Mouse (Mus musculus) limb, embryonic 15.5 days (tissue): ENCODE measurements around the gene Mrpl33. TPM values are rescaled to one million over a fixed set of nuclear protein-coding genes. Genes with fewer than 3 reads are reported as not detected.

Experiments used
- ATAC-seq: fragments of 200-750 bp; cut with Nextera tagmentation; 2 replicates; pipeline ENCODE4 v1.8.0; 2017; ENCODE audit warnings: low read depth, moderate TSS enrichment; ENCODE audit not compliant: insufficient number of reproducible peaks, low FRiP score, low TSS enrichment
- H3K27ac ChIP-seq: fragments of 300-500 bp; sonication (generic); 2 replicates; pipeline ENCODE4 v1.5.1; 2015; ENCODE audit warnings: moderate library complexity, mild to moderate bottlenecking, inconsistent platforms
- H3K27me3 ChIP-seq: fragments of 300-500 bp; sonication (generic); 2 replicates; pipeline ENCODE4 v1.6.1; 2015; ENCODE audit warnings: inconsistent platforms
- H3K36me3 ChIP-seq: fragments of 300-500 bp; sonication (generic); 2 replicates; pipeline ENCODE4 v1.6.1; 2015; ENCODE audit warnings: inconsistent platforms
- H3K4me1 ChIP-seq: fragments of 300-500 bp; sonication (generic); 2 replicates; pipeline ENCODE4 v1.6.1; 2015; ENCODE audit warnings: inconsistent platforms
- H3K4me2 ChIP-seq: fragments of 300-500 bp; sonication (generic); 2 replicates; pipeline ENCODE4 v1.6.1; 2015; ENCODE audit warnings: mild to moderate bottlenecking, inconsistent platforms
- H3K4me3 ChIP-seq: fragments of 300-500 bp; sonication (generic); 2 replicates; pipeline ENCODE4 v1.5.1; 2015; ENCODE audit warnings: mild to moderate bottlenecking, inconsistent platforms
- H3K9ac ChIP-seq: fragments of 300-500 bp; sonication (generic); 2 replicates; pipeline ENCODE4 v1.6.1; 2015; ENCODE audit warnings: inconsistent platforms
- H3K9me3 ChIP-seq: fragments of 300-500 bp; sonication (generic); 2 replicates; pipeline ENCODE4 v1.6.1; 2016; ENCODE audit warnings: inconsistent platforms
- WGBS: fragments of 180-500 bp; shearing (Covaris S2); methylation state at CpG from one replicate; pipeline ENCODE4 v1.1.7; 2015; 5-methylcytosine and 5-hydroxymethylcytosine counted together
- polyA plus RNA-seq: library from polyadenylated mRNA; unstranded; fragments of >200 nt; fragmentation: Nextera tagmentation; extraction: Ambion mirVana; gene quantifications from 2 replicates; pipeline ENCODE4 v1.2.1, GENCODE M21; 2015

Gene Mrpl33
- 278 and 282 TPM in 2 replicates for polyA plus RNA-seq

DNA sequence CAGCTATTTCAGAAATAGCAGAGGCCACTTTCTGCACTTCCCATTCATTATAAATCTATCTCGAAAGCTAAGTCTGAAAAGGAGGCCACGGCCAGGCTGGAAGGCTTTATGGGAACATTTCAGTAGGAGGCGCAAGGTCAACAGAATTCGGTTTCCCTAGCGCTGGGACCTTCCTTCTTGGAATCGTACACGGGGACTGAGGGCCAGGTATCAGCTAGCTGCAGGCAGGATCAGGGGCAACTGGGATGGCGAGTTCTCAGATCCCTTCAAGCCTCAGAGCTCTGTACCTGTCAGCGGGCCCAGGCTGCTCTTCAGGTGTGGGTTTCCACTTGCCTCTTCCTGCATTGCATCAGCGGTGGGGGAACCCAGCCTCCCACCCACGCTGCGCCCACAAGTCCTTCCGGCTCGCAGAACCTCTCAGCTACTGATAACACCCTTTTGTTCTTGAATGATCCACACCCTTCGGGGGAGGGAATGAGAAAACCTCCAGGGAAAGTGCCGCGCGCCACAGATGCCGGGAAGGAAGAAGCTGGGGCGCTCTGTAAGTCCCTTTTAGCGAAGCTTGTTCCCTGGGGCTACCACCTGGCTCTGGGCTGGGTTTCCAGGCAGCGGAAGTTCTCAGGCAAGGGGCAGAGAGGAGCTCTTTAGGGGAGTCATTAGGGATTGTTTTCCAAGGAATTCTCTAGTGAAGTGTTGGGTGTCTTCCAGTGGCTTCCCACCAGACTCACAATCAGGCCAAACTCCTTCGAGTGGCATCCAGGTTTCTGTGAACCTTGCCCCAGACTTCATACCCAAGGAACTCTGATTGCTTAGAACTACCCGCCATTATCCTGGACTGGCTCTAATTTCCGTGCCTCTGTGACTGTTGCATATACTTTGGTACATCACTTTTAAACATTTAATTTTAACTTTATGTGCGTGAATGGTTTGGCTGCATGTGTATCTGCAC, at the start of gene Mrpl33:
TSS of gene Mrpl33 (plus strand) at position 455 of the 949 bp plus-strand sequence.
- Histone ChIP-seq H3K9ac (peak within 1 kb of the TSS; percentile 17; the same call in 1 of the 2 replicates), H3K9me3 (no peaks in the 10 kb centered on the region), H3K4me1 (peaks cover 12% of the 10 kb centered on the region), H3K36me3 (no peaks in the 10 kb centered on the region), H3K4me2 (peak within 1 kb of the TSS; percentile 54), H3K27ac (peak within 1 kb of the TSS; percentile 40; the same call in 1 of the 2 replicates), H3K27me3 (no peaks in the 10 kb centered on the region), H3K4me3 (peak within 1 kb of the TSS; percentile 33)
- 6% methylated on average over 26 of the region's 26 CpGs for WGBS
- no peak for ATAC-seq

DNA sequence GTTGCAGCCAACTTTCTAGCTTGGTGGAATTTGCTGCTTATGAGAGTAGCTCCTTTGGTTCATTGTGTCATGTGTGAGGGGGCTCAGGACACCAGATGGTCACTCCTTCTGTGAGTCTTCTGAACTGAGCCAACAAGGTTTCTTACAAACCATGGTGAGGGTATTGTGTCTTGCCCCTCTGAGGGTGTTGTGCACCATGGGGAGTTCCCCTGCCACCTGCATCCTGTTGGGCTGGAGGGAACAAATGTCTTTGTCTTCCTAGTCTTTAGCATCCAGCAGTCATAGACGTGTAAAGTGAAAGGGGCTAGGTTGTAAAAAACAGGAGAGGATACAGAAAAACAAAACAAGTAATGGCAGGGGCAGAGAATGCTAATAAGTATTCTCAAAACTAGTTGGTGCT, 37.3 kb upstream of the Mrpl33 start:
- Histone ChIP-seq H3K27ac (no peak overlapping the region), H3K9me3 (no peaks in the 10 kb centered on the region), H3K4me2 (no peak overlapping the region), H3K27me3 (no peaks in the 10 kb centered on the region), H3K4me1 (peaks cover 15% of the 10 kb centered on the region), H3K9ac (no peak overlapping the region), H3K4me3 (no peak overlapping the region), H3K36me3 (peaks cover 52% of the 10 kb centered on the region)
- ATAC-seq = no peak
- 47% methylated on average over 1 of the region's 1 CpGs for WGBS

DNA sequence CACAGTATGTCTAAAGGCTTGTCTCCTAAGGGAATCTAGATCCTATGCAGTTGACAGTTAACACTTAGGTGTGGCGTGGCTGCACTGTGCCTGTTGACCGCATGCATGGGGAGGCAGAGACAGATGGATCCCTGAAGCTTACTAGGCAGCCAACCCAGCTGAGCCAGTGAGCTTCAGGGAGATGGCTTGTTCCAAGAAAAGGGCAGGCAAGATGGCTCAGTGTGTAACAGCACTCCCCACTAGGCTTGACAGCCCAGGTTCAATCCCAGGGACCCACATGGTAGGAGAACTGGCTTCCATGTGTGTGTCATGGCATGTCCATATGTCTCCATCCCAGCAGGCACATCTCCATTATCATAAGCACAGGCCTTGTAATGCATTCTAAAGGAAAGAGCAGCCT, 36.4 kb upstream of the Mrpl33 start:
- Histone ChIP-seq H3K9me3 (no peaks in the 10 kb centered on the region), H3K4me3 (no peak overlapping the region), H3K27ac (no peak overlapping the region), H3K4me2 (no peak overlapping the region), H3K9ac (no peak overlapping the region), H3K4me1 (peaks cover 15% of the 10 kb centered on the region), H3K36me3 (peaks cover 44% of the 10 kb centered on the region), H3K27me3 (no peaks in the 10 kb centered on the region)
- ATAC-seq = no peak
- 93% methylated on average over 2 of the region's 2 CpGs for WGBS

DNA sequence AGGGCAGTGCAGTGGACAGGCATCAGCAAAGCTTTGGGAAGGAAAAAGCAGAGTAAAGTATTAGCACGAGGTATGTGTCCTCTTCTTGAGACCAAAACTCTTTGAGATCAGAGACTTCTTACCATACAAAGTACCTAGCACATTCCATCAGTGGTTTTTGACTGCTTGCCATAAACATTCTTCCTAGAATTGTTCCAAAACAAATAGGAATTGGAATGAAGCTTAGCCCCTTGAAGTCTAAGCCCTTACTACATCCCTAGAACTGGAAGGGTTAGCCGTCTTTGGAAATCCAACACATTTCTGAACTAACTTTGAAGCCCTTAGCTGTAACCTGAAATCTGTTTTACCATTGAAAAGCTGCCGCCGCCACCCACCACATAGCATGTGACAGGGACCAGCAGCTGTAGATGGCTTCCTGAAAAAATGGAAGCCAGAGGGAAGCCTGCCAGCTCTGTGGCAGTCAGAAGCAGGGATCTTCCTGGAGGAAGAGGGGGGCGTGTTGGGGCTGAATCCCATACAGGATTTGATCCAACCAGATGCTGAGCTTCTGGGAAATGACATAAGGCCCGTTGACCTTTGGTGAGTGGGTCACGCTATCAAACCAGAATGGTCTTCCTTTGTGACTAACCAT, 34.6 kb upstream of the Mrpl33 start:
- no peak for ATAC-seq
- Histone ChIP-seq H3K36me3 (peaks cover 36% of the 10 kb centered on the region), H3K27me3 (no peaks in the 10 kb centered on the region), H3K9ac (no peak overlapping the region), H3K27ac (peak overlapping the region; percentile 38; the same call in 1 of the 2 replicates), H3K9me3 (no peaks in the 10 kb centered on the region), H3K4me1 (peaks cover 15% of the 10 kb centered on the region), H3K4me2 (no peak overlapping the region), H3K4me3 (no peak overlapping the region)
- WGBS = 72% methylated on average over 7 of the region's 7 CpGs

DNA sequence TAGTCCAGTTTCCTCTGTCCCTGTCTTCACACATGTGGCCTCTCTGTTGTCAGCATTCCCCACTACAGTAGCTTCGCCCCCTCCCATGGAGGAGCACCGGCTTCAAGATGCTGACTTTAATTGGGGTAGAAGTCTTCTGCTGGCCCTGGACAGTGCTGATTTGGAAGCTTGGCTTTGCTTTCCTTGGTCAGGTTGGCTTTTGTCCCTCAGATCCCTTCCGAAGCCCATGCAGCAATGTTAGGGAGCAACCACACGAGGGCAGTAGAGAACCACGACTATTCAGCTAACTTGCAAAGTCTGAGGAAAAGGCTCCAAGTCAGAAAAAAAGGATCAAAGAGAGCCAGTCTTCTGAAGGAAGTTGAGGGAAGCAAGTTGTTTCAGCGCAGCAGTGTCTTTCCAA, 33.2 kb upstream of the Mrpl33 start:
- WGBS = 7% methylated on average over 6 of the region's 6 CpGs
- peak overlapping the region; percentile 27; the same call in 1 of the 2 replicates for H3K27ac ChIP-seq

DNA sequence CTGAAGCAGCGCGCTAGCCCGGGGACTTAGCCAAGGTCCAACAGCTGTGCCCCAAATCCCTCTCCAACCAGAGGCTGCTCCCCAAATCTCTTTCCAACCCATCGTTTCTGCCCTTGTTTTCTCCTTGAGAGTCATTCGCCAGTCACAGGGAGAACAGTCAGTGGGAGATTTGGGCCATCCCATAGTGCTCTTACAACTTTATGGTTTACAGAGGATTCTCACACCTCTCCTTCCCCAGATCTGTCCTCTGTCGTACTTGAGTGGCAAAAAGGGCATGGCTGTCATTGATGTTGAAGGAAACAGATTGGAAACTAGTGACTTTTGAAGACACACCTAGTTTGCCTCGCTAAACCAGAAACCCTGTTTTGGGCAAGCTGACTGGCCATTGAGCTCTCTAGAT, 32.8 kb upstream of the Mrpl33 start:
- no peak overlapping the region for H3K9ac ChIP-seq
- H3K9me3 ChIP-seq = no peaks in the 10 kb centered on the region
- no peaks in the 10 kb centered on the region for H3K27me3 ChIP-seq
- no peak overlapping the region for H3K4me3 ChIP-seq
- peak overlapping the region; percentile 27; the same call in 1 of the 2 replicates for H3K27ac ChIP-seq
- 28% methylated on average over 7 of the region's 7 CpGs for WGBS
- H3K36me3 ChIP-seq = peaks cover 29% of the 10 kb centered on the region
- H3K4me1 ChIP-seq = peaks cover 15% of the 10 kb centered on the region
- H3K4me2 ChIP-seq = 0 out of 2 replicates have a peak overlapping the region, but pooled peaks have one; percentile 25
- ATAC-seq = no peak

More for the DNA sequence above, 33.2 kb upstream of the Mrpl33 start:
- H3K9me3 ChIP-seq = no peaks in the 10 kb centered on the region
- ATAC-seq = no peak
- H3K4me2 ChIP-seq = 0 out of 2 replicates have a peak overlapping the region, but pooled peaks have one; percentile 25
- peaks cover 15% of the 10 kb centered on the region for H3K4me1 ChIP-seq
- no peak overlapping the region for H3K4me3 ChIP-seq
- no peak overlapping the region for H3K9ac ChIP-seq
- H3K36me3 ChIP-seq = peaks cover 29% of the 10 kb centered on the region
- no peaks in the 10 kb centered on the region for H3K27me3 ChIP-seq

DNA sequence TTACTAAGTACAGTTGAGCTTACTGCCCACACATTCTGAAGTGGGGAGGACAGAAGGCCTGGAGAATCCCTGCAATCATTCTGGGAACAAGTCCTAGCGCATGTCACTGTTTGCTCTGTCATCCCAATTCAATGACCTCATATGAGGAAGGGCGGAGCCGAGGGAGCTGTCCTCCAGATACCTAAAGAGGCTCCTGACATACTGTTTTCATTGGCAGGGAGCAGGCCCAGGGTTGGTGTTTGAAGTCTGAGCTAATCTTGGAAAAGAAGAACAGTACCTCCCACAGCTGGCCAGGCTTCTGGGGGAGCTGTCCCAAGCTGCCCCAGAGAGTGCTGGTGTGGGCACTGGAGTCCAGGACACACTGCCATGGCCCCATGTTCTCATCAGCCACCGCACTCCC, 31.8 kb upstream of the Mrpl33 start:
- ATAC-seq = 0 out of 2 replicates have a peak, but pooled peaks have one; percentile 35
- H3K36me3 ChIP-seq = peaks cover 21% of the 10 kb centered on the region
- H3K27me3 ChIP-seq = no peaks in the 10 kb centered on the region
- no peak overlapping the region for H3K27ac ChIP-seq
- peaks cover 15% of the 10 kb centered on the region for H3K4me1 ChIP-seq
- H3K4me2 ChIP-seq = no peak overlapping the region
- no peak overlapping the region for H3K4me3 ChIP-seq
- no peaks in the 10 kb centered on the region for H3K9me3 ChIP-seq
- 83% methylated on average over 4 of the region's 4 CpGs for WGBS
- H3K9ac ChIP-seq = no peak overlapping the region

DNA sequence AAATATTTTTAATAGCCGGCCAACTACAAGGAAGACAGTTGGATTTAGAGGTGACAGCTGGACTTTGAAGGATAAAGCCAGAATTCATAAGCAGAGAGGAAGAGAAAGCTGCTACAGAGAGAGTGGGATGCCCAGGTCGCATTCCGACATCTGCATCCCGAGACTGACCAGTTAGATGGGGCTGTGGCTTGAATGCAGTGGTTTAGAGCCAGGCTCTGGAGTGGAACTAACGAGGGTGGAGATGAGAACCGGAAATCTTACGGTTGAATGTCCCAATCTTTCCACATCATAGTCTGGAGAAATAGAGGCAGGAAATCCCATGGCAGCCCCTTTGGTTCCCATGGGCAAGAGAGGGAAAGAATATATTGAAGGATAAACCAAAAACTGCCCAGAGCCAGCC, 30.7 kb upstream of the Mrpl33 start:
- Histone ChIP-seq H3K4me1 (peaks cover 18% of the 10 kb centered on the region), H3K27me3 (no peaks in the 10 kb centered on the region), H3K27ac (no peak overlapping the region), H3K9ac (no peak overlapping the region), H3K4me2 (no peak overlapping the region), H3K9me3 (no peaks in the 10 kb centered on the region), H3K4me3 (no peak overlapping the region), H3K36me3 (peaks cover 14% of the 10 kb centered on the region)
- ATAC-seq = no peak
- whole genome bisulfite sequencing = 87% methylated on average over 7 of the region's 7 CpGs

DNA sequence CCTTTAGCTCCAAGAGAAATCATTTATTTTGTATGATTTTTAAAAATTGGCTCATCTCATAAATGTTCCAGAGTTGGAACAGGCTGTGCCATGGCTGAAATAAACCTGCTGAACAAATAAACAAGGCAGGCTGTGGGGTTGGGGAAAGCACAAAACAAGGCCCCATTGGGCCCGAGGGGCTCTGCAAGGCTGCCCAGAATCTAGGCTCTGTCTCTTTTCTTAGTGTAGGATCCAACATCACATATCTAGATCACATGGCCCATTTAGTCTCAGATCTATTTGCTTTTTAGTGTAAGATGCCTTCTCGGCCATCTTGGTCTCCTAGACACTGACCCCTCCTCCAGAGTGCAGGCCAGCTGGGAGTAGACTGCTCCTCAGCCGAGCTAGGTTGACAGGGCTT, 30.3 kb upstream of the Mrpl33 start:
- no peaks in the 10 kb centered on the region for H3K9me3 ChIP-seq
- 69% methylated on average over 3 of the region's 3 CpGs for WGBS
- peaks cover 12% of the 10 kb centered on the region for H3K36me3 ChIP-seq
- H3K9ac ChIP-seq = no peak overlapping the region
- H3K4me3 ChIP-seq = no peak overlapping the region
- no peak overlapping the region for H3K4me2 ChIP-seq
- no peaks in the 10 kb centered on the region for H3K27me3 ChIP-seq
- H3K4me1 ChIP-seq = peaks cover 23% of the 10 kb centered on the region
- H3K27ac ChIP-seq = no peak overlapping the region
- ATAC-seq = no peak

DNA sequence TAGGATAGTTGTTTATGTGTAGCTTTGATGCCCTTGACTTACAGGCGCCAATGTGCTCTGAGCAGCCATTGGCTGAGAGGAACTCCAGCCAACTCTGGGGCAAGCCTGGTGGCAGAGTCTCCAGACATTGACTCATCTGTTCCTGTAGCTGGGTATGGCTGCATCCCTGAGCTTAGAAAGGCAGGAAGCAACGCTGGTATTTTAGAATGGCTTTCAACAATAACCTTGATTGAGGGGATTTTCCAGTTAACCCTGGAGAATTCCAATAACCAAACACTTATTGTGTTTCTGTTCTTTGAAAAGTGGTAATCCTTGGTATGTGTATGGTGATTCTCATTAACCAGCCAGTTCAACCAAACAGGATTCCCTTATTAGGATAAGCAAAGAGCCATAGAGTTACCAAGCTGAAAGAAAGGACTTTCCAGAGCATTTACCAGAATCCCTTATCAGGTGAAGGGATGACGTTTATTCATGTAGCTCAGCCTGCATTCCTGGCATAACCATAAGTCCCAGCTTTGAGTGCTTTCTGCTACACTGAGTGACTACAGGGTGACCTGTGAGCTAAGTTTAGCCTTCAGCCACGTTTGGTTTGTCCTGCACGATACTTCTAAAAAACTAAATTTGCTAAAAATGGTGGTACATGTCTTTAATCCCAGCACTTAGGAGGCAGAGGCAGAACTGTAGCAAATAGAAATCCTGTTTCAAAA, 28.6 kb upstream of the Mrpl33 start:
- 76% methylated on average over 5 of the region's 5 CpGs for WGBS
- no peaks in the 10 kb centered on the region for H3K9me3 ChIP-seq
- H3K36me3 ChIP-seq = no peaks in the 10 kb centered on the region; the same call in 1 of the 2 replicates
- H3K4me1 ChIP-seq = peaks cover 18% of the 10 kb centered on the region
- no peaks in the 10 kb centered on the region for H3K27me3 ChIP-seq
- no peak overlapping the region for H3K4me3 ChIP-seq
- no peak overlapping the region for H3K9ac ChIP-seq
- no peak overlapping the region for H3K27ac ChIP-seq
- ATAC-seq = no peak
- H3K4me2 ChIP-seq = no peak overlapping the region

DNA sequence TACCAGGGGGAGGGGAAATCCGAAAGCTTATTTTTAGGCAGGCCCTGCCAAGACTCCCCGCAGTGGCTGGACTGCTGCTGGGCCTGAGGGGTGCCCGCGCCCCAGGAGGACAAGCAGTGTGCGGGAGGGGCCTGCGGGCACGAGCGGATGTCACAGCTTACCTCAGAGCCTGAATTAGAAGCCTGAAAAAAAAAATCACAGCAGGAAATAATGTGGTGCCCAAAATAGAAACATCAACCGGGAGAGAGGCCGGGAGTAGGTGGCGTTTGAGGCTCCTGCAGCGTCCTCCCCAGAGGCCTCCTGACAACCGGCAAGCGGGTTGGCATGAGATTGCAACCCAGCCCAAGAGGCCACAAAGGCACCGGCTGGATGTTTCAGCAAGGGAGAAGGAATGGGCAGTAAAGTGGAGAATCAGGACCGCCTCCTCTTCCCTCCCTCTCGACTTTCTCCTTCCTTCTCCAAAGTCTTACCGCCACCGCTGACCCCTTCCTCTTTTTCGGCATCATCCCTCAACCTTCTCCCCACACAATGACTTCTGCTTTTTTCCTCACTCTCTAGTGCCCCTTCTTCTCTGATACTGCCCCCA, 25.6 kb upstream of the Mrpl33 start:
- H3K9ac ChIP-seq = no peak overlapping the region
- H3K27ac ChIP-seq = peak overlapping the region; percentile 59
- no peaks in the 10 kb centered on the region for H3K27me3 ChIP-seq
- no peaks in the 10 kb centered on the region for H3K9me3 ChIP-seq
- ATAC-seq = peak; percentile 24; the same call in 1 of the 2 replicates
- peaks cover 10% of the 10 kb centered on the region for H3K4me1 ChIP-seq
- 13% methylated on average over 20 of the region's 20 CpGs for WGBS
- no peaks in the 10 kb centered on the region for H3K36me3 ChIP-seq
- H3K4me3 ChIP-seq = peak overlapping the region; percentile 9; the same call in 1 of the 2 replicates
- H3K4me2 ChIP-seq = peak overlapping the region; percentile 36
